Mouse (Mus musculus): ENCODE results near the gene Sgpp1. TPM values are rescaled to one million over a fixed set of nuclear protein-coding genes. Genes with fewer than 3 reads are reported as not detected.

Gene Sgpp1
- total and polyA plus RNA-seq, 2 experiments from 2014 or later = 10.4 to 28.4 TPM

- no peak overlapping the region for H3K9ac ChIP-seq (replicated peaks; ENCODE audit: low read depth, low read length)
These were observed 35.9 kb upstream of the Sgpp1 start for GRCm38 (mm10) chr12:75771410-75771809.

GRCm38 (mm10) chr12:75766885-75767317 is 31.4 kb upstream of the Sgpp1 start:
- ATAC-seq (ENCODE audit: insufficient read depth, low read depth) (0 out of 2 replicates have a peak, but pooled peaks have one; percentile 17), DNase-seq (ENCODE audit: low spot score) (no peak)
- Histone ChIP-seq H3K4me1 (ENCODE audit: control insufficient read depth, insufficient read depth) (peaks cover 15% of the 10 kb centered on the region), H3K9me3 (replicated peaks; ENCODE audit: control insufficient read depth, low read length) (no peaks in the 10 kb centered on the region), H3K27me3 (ENCODE audit: control insufficient read depth, insufficient read depth, low read length) (no peaks in the 10 kb centered on the region), H3K27ac (ENCODE audit: low read depth) (peak overlapping the region; percentile 59; the same call in 1 of the 2 replicates), H3K4me3 (ENCODE audit: low read depth, low read length) (no peak overlapping the region), H3K4me2 (ENCODE audit: low read depth, low read length) (no peak overlapping the region; the same call in 1 of the 2 replicates), H3K9ac (replicated peaks; ENCODE audit: low read depth, low read length) (no peak overlapping the region), H3K36me3 (replicated peaks; ENCODE audit: control insufficient read depth, insufficient read depth, low read length) (no peaks in the 10 kb centered on the region)
- TF ChIP-seq EP300 (IDR thresholded peaks at IDR 0.05; ENCODE audit: low read depth) (no peak), CTCF (IDR thresholded peaks at IDR 0.05; ENCODE audit: low read depth) (no peak)
- 54% methylated on average over 8 of the region's 8 CpGs for WGBS

More at GRCm38 (mm10) chr12:75771410-75771809, 35.9 kb upstream of the Sgpp1 start:
- H3K9me3 ChIP-seq (replicated peaks; ENCODE audit: control insufficient read depth, low read length) = 0 out of 2 replicates have a peak, but pooled peaks cover 3% of the 10 kb centered on the region
- peaks cover 5% of the 10 kb centered on the region; the same call in 1 of the 2 replicates for H3K4me1 ChIP-seq (ENCODE audit: control insufficient read depth, insufficient read depth)
- no peak overlapping the region for H3K4me3 ChIP-seq (ENCODE audit: low read depth, low read length)
- H3K4me2 ChIP-seq (ENCODE audit: low read depth, low read length) = no peak overlapping the region
- no peaks in the 10 kb centered on the region for H3K27me3 ChIP-seq (ENCODE audit: control insufficient read depth, insufficient read depth, low read length)
- DNase-seq (ENCODE audit: low spot score) (no peak), ATAC-seq (ENCODE audit: insufficient read depth, low read depth) (no peak)
- no peak overlapping the region for H3K27ac ChIP-seq (ENCODE audit: low read depth)
- 22% methylated on average over 3 of the region's 3 CpGs for WGBS
- H3K36me3 ChIP-seq (replicated peaks; ENCODE audit: control insufficient read depth, insufficient read depth, low read length) = no peaks in the 10 kb centered on the region
- TF ChIP-seq EP300 (IDR thresholded peaks at IDR 0.05; ENCODE audit: low read depth) = no peak
- TF ChIP-seq CTCF (IDR thresholded peaks at IDR 0.05; ENCODE audit: low read depth) = no peak

- Histone ChIP-seq H3K4me1 (ENCODE audit: control insufficient read depth, insufficient read depth) (peaks cover 15% of the 10 kb centered on the region), H3K9ac (replicated peaks; ENCODE audit: low read depth, low read length) (no peak overlapping the region), H3K9me3 (replicated peaks; ENCODE audit: control insufficient read depth, low read length) (no peaks in the 10 kb centered on the region), H3K4me2 (ENCODE audit: low read depth, low read length) (0 out of 2 replicates have a peak overlapping the region, but pooled peaks have one; percentile 35), H3K27ac (ENCODE audit: low read depth) (peak overlapping the region; percentile 59; the same call in 1 of the 2 replicates), H3K36me3 (replicated peaks; ENCODE audit: control insufficient read depth, insufficient read depth, low read length) (no peaks in the 10 kb centered on the region), H3K27me3 (ENCODE audit: control insufficient read depth, insufficient read depth, low read length) (no peaks in the 10 kb centered on the region), H3K4me3 (ENCODE audit: low read depth, low read length) (no peak overlapping the region)
- ATAC-seq (ENCODE audit: insufficient read depth, low read depth) (no peak), DNase-seq (ENCODE audit: low spot score) (no peak)
- 49% methylated on average over 6 of the region's 6 CpGs for WGBS
- no peak for TF ChIP-seq CTCF (IDR thresholded peaks at IDR 0.05; ENCODE audit: low read depth)
- no peak for TF ChIP-seq EP300 (IDR thresholded peaks at IDR 0.05; ENCODE audit: low read depth)
These were observed 30.9 kb upstream of the Sgpp1 start for GRCm38 (mm10) chr12:75766395-75766794.

GRCm38 (mm10) chr12:75765751-75766150 is 30.2 kb upstream of the Sgpp1 start:
- no peak for TF ChIP-seq EP300 (IDR thresholded peaks at IDR 0.05; ENCODE audit: low read depth)
- no peak for TF ChIP-seq CTCF (IDR thresholded peaks at IDR 0.05; ENCODE audit: low read depth)
- 24% methylated on average over 3 of the region's 3 CpGs for WGBS
- peaks cover 15% of the 10 kb centered on the region for H3K4me1 ChIP-seq (ENCODE audit: control insufficient read depth, insufficient read depth)
- no peaks in the 10 kb centered on the region for H3K36me3 ChIP-seq (replicated peaks; ENCODE audit: control insufficient read depth, insufficient read depth, low read length)
- no peaks in the 10 kb centered on the region for H3K27me3 ChIP-seq (ENCODE audit: control insufficient read depth, insufficient read depth, low read length)
- H3K4me2 ChIP-seq (ENCODE audit: low read depth, low read length) = peak overlapping the region; percentile 35
- peak; percentile 38 for DNase-seq (ENCODE audit: low spot score)
- H3K9me3 ChIP-seq (replicated peaks; ENCODE audit: control insufficient read depth, low read length) = no peaks in the 10 kb centered on the region
- H3K27ac ChIP-seq (ENCODE audit: low read depth) = peak overlapping the region; percentile 59; the same call in 1 of the 2 replicates
- peak; percentile 33; the same call in 1 of the 2 replicates for ATAC-seq (ENCODE audit: insufficient read depth, low read depth)
- no peak overlapping the region for H3K9ac ChIP-seq (replicated peaks; ENCODE audit: low read depth, low read length)
- no peak overlapping the region for H3K4me3 ChIP-seq (ENCODE audit: low read depth, low read length)

- Histone ChIP-seq H3K9me3 (replicated peaks; ENCODE audit: control insufficient read depth, low read length) (no peaks in the 10 kb centered on the region), H3K27me3 (ENCODE audit: control insufficient read depth, insufficient read depth, low read length) (no peaks in the 10 kb centered on the region), H3K9ac (replicated peaks; ENCODE audit: low read depth, low read length) (no peak overlapping the region), H3K36me3 (replicated peaks; ENCODE audit: control insufficient read depth, insufficient read depth, low read length) (no peaks in the 10 kb centered on the region), H3K4me3 (ENCODE audit: low read depth, low read length) (no peak overlapping the region), H3K4me1 (ENCODE audit: control insufficient read depth, insufficient read depth) (peaks cover 7% of the 10 kb centered on the region), H3K27ac (ENCODE audit: low read depth) (no peak overlapping the region), H3K4me2 (ENCODE audit: low read depth, low read length) (no peak overlapping the region)
- ATAC-seq (ENCODE audit: insufficient read depth, low read depth) = no peak
- DNase-seq (ENCODE audit: low spot score) = no peak
- 83% methylated on average over 2 of the region's 2 CpGs for WGBS
- TF ChIP-seq CTCF (IDR thresholded peaks at IDR 0.05; ENCODE audit: low read depth) (no peak), EP300 (IDR thresholded peaks at IDR 0.05; ENCODE audit: low read depth) (no peak)
These were observed 20.9 kb upstream of the Sgpp1 start for GRCm38 (mm10) chr12:75756387-75756786.

- no peaks in the 10 kb centered on the region for H3K9me3 ChIP-seq (replicated peaks; ENCODE audit: control insufficient read depth, low read length)
- H3K36me3 ChIP-seq (replicated peaks; ENCODE audit: control insufficient read depth, insufficient read depth, low read length) = no peaks in the 10 kb centered on the region
- no peak overlapping the region for H3K4me3 ChIP-seq (ENCODE audit: low read depth, low read length)
- TF ChIP-seq EP300 (IDR thresholded peaks at IDR 0.05; ENCODE audit: low read depth) = no peak
- no peak for TF ChIP-seq CTCF (IDR thresholded peaks at IDR 0.05; ENCODE audit: low read depth)
- WGBS = 88% methylated on average over 8 of the region's 8 CpGs
- no peak for ATAC-seq (ENCODE audit: insufficient read depth, low read depth)
- no peak overlapping the region for H3K4me2 ChIP-seq (ENCODE audit: low read depth, low read length)
- H3K9ac ChIP-seq (replicated peaks; ENCODE audit: low read depth, low read length) = no peak overlapping the region
- no peak for DNase-seq (ENCODE audit: low spot score)
- H3K27ac ChIP-seq (ENCODE audit: low read depth) = no peak overlapping the region
- H3K27me3 ChIP-seq (ENCODE audit: control insufficient read depth, insufficient read depth, low read length) = no peaks in the 10 kb centered on the region
- H3K4me1 ChIP-seq (ENCODE audit: control insufficient read depth, insufficient read depth) = peaks cover 4% of the 10 kb centered on the region
These were observed 18.2 kb upstream of the Sgpp1 start for GRCm38 (mm10) chr12:75753730-75754129.

Data from heart, postnatal 0 days (tissue).